Mouse (Mus musculus) bone marrow macrophage, adult 2 months (primary cell): ENCODE data around the gene Fubp3. TPM values are rescaled to one million over a fixed set of nuclear protein-coding genes. Genes with fewer than 3 reads are reported as not detected.
A peak's percentile ranks its signal among the peaks of the same experiment; 100 is the strongest.

ENCODE experiments used
- H3K27ac ChIP-seq: 2 replicates; pipeline ENCODE4 v1.5.1; 2012; ENCODE audit warnings: low read depth, low read length; ENCODE audit not compliant: insufficient read depth
- H3K4me1 ChIP-seq: 2 replicates; pipeline ENCODE4 v1.6.1; 2012; ENCODE audit warnings: low read length; ENCODE audit not compliant: control insufficient read depth, insufficient read depth
- H3K4me3 ChIP-seq: 2 replicates; pipeline ENCODE4 v1.5.1; 2012; ENCODE audit warnings: mild to moderate bottlenecking, low read length, moderate library complexity; ENCODE audit not compliant: insufficient read depth
- CTCF ChIP-seq: IDR thresholded peaks from 2 replicates; pipeline ENCODE4 v1.5.1; 2012; ENCODE audit warnings: low read depth, mild to moderate bottlenecking, low read length, moderate library complexity
- POLR2A ChIP-seq: IDR thresholded peaks from 2 replicates; pipeline ENCODE4 v1.6.1; 2012; ENCODE audit warnings: mild to moderate bottlenecking, low read depth, low read length, borderline replicate concordance
- polyA plus RNA-seq: library from polyadenylated mRNA; stranded (reverse); fragments of >200 nt; gene quantifications from 2 replicates; pipeline ENCODE4 v1.2.4, GENCODE M21; 2012; ENCODE audit not compliant: missing spikeins, insufficient read depth, insufficient read length

Fubp3 gene
- polyA plus RNA-seq, 1 experiment = 39.9 TPM

- Histone ChIP-seq H3K4me3 (no peak overlapping the region), H3K27ac (no peak overlapping the region), H3K4me1 (no peaks in the 10 kb centered on the region)
- TF ChIP-seq POLR2A (no peak), CTCF (no peak)
Measured at GRCm38 (mm10) chr2:31638581-31639465, 66.4 kb downstream of the Fubp3 start.

GRCm38 (mm10) chr2:31639466-31639760, 67.0 kb downstream of the Fubp3 start:
- TF ChIP-seq CTCF = no peak
- no peak for TF ChIP-seq POLR2A

GRCm38 (mm10) chr2:31639901-31640608, 67.6 kb downstream of the Fubp3 start, which contains the start of gene Prdm12:
Gene Prdm12 (plus strand): TSS chr2:31640037.
- TF ChIP-seq CTCF (no peak), POLR2A (no peak)
- H3K4me3 ChIP-seq = peak within 1 kb of the TSS; percentile 14; the same call in 1 of the 2 replicates
- no peak within 1 kb of the TSS for H3K27ac ChIP-seq
- H3K4me1 ChIP-seq = no peaks in the 10 kb centered on the region

More at GRCm38 (mm10) chr2:31639466-31639760, 67.0 kb downstream of the Fubp3 start:
- no peak overlapping the region for H3K4me3 ChIP-seq
- no peaks in the 10 kb centered on the region for H3K4me1 ChIP-seq
- no peak overlapping the region for H3K27ac ChIP-seq

- peak overlapping the region; percentile 14; the same call in 1 of the 2 replicates for H3K4me3 ChIP-seq
- H3K27ac ChIP-seq = no peak overlapping the region
- no peaks in the 10 kb centered on the region for H3K4me1 ChIP-seq
- no peak for TF ChIP-seq POLR2A
- TF ChIP-seq CTCF = no peak
Measured at GRCm38 (mm10) chr2:31640609-31641507, 68.4 kb downstream of the Fubp3 start.

- Histone ChIP-seq H3K4me3 (no peak overlapping the region), H3K4me1 (no peaks in the 10 kb centered on the region), H3K27ac (no peak overlapping the region)
- TF ChIP-seq CTCF = no peak
Measured at GRCm38 (mm10) chr2:31641508-31641830, 69.0 kb downstream of the Fubp3 start.

- H3K4me3 ChIP-seq = no peak overlapping the region
- TF ChIP-seq POLR2A (no peak), CTCF (no peak)
- no peaks in the 10 kb centered on the region for H3K4me1 ChIP-seq
- no peak overlapping the region for H3K27ac ChIP-seq
Measured at GRCm38 (mm10) chr2:31641929-31642328, 69.5 kb downstream of the Fubp3 start.

- TF ChIP-seq POLR2A (no peak), CTCF (no peak)
- Histone ChIP-seq H3K4me1 (no peaks in the 10 kb centered on the region), H3K4me3 (peak overlapping the region; percentile 56)
Measured at GRCm38 (mm10) chr2:31653971-31654853, 81.8 kb downstream of the Fubp3 start.

GRCm38 (mm10) chr2:31654854-31655559, 82.6 kb downstream of the Fubp3 start:
- H3K4me1 ChIP-seq = no peaks in the 10 kb centered on the region
- no peak overlapping the region for H3K27ac ChIP-seq
- peak; percentile 76 for TF ChIP-seq CTCF
- TF ChIP-seq POLR2A = no peak
- no peak overlapping the region for H3K4me3 ChIP-seq

More at GRCm38 (mm10) chr2:31653971-31654853, 81.8 kb downstream of the Fubp3 start:
- no peak overlapping the region for H3K27ac ChIP-seq
